Mouse (Mus musculus): ENCODE measurements at regions not wholly inside any gene's neighbourhood (a gene's known extent, or its start where the extent isn't known, plus 50 kb on each side); places are given as distances from the start of the nearest gene placed in this dataset.

- TF ChIP-seq POLR2A (IDR thresholded peaks at IDR 0.05; ENCODE audit: insufficient read depth, low read depth, low read length) (no peak), CTCF (IDR thresholded peaks at IDR 0.05; ENCODE audit: insufficient read depth, low read depth, low read length) (no peak)
Observed at GRCm38 (mm10) chr5:101525346-101525745, 139.4 kb downstream of the Nkx6-1 start.

All from olfactory bulb, adult 2 months (tissue).